Mouse (Mus musculus) layer of hippocampus, adult 9-10 months (tissue): Measurements from ENCODE around the gene Bhlha15.
A peak's percentile ranks its signal among the peaks of the same experiment; 100 is the strongest.

Experiments used
- DNase-seq: peaks from one replicate; pipeline ENCODE4 v3.0.0; 2022; ENCODE audit warnings: low spot score

Bhlha15 gene

DNA sequence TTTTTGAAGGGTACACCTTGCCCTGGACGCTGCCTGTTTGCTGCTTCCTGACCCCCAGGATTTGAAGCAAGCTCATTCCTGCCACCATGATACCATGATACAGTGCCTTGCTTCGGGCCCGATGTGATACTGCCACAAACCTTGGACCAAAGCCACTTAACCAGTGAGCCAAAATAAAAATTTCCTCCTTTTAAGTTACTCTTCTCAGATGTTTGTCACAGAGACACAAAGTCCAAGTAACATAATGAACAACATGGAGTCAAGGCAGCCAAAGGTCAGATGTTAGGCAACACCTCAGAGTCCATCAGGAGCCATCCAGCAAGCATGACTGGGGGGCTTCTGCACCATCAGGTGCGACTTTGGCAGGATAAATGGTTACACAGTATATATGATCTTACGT, 42.4 kb downstream of the Bhlha15 start:
- no peak for DNase-seq

DNA sequence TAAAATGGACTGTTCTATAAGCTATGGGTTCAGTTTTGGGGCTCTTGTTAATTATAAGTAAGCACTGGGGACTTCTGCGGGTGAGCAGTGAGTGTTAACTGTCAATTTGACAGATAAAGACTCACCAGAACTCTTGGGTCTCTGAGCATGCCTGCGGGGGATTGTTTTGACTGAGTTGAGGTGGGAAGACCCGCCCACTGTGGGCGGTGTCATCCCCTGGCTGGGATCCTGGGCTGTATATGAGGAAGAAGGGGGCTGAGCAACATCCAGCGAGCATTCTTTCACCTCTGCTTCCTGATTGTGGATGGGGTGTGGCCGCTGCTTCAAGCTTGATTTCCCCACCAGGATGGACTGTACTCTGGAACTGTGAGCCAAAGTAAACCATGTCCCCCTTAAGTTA, 44.1 kb downstream of the Bhlha15 start:
- DNase-seq: no peak

DNA sequence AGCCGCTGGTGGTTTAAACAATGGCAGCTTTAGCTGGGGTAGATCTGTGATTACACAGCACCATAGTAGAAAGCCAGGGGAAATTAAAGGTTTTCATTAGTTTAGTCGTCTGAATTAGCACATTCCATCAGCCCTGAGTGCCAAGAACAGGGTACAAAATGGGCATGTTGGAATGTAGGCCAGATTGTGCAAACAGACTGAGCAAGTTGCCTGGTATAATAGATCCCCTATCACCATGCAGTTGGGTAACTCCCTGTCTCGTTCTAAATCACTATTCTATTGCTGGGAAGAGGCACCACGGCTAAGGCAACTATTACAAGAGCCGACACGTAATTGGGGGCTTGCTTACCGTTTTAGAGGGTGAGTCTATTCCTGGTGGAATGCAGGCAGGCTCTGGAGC, 44.6 kb downstream of the Bhlha15 start:
- DNase-seq: peak; percentile 51

DNA sequence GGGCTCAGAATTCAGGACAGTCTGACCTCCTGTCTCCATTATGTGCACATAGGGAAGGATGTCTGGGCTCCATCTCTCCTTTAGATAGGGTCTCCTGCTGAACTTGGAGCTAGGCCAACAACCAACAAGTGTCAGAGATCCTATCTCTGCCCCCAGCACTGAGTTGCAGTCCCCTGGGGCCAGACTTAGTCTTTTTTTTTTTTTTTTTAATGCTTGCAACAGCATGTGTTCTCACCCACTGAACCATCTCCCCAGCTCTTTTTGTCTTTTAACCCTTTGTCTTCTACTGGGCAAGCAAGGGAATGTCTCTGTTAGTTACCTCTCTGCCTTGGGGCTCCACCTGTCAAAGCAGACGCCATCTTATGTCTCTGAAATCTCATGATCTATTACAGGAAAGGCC, 48.9 kb downstream of the Bhlha15 start:
- no peak for DNase-seq
